Mouse (Mus musculus) T-helper 1 cell (primary cell): ENCODE data around the gene Capn5.

Experiments
- in situ Hi-C: fragments of 300-600 bp; cut with MboI, MseI; formaldehyde crosslinking; loops from one replicate; pipeline ENCODE4 v1.15.1; 2025; ENCODE audit warnings: high pct_unique_total_duplicates

Capn5 gene

GRCm38 (mm10) chr7:98176322-98177070, 1.6 kb downstream of the Capn5 start:
- in situ Hi-C loops = no loop called here

DNA sequence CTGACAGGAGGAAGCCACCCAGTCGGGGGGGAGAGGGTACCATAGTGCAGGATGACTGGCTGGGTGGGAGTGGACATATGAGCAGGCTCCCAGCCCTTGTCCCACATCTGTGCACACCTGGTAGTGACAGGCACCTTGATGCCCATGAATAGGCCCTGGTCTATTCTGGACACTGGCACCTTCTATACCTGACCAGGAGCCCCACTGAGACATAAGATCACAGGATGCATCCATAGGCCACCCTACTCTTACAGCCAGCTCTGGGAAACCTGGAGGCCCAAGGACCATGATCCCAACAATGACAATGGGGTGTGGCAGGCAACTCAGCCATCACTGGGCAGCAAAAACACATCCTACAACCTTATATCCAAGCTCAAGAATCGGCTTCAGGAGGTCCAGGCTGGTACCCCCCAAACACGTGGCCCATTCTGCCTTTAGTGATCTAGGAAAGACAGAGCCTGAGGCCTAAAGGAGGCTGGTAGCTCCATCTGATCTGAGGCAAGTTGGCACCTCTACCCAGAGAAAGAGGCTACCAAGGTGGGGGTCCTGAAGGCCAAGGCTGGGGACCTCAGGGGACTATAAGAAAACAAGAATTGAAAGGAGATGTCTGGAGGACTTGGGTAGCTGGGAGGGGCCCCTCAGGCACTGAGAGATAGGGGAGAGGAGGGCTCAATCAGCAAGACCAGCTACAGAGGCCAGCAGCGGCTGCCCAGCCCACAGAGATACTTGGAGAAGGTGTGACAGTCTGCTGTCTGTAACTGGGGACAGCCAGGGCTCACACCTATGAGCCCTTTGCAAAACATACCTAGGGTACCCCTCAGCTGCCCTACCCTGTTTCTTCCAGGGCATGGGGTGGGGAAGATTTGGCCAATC, 3.0 kb downstream of the Capn5 start:
- in situ Hi-C loops = no loop called here

DNA sequence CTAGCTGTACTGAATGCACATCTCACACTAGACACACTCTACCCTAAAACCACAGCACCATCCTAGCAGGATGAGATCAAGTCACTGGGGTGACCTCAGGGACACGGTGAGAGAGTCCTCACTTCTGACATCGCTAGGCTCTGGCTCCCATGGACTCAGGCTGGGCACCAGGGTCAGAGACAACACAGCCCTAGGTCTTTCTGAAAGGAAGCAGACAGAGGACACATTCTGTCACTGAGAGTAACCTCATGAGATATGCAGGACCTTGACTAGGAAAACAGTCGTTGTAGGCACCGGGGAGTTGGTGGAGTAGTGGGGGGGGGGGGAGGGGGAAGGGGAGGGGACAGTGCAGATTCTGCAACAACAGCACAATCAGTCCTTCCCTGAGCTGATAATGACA, 4.7 kb downstream of the Capn5 start:
- in situ Hi-C loops = no loop called here

DNA sequence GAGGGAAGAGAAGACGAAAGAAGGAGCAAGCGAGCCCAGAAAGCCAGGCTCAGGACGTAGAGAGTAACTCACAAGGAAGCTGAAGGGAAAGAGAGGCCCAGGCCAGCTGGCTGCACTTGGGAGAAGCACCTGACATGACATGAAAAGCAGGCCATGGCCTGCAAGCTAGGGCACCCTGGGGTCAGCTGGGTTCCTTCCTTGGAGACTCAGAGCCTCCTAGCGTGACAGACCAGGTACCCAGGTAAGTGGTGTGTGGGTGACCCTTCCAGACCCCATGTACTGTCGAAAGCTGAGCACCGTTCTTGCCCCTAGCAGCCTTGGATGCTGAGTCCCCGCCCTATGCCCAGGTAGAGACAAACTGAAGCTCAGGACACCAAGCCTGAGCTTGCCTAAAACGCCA, 5.4 kb downstream of the Capn5 start:
- in situ Hi-C loops = no loop called here

DNA sequence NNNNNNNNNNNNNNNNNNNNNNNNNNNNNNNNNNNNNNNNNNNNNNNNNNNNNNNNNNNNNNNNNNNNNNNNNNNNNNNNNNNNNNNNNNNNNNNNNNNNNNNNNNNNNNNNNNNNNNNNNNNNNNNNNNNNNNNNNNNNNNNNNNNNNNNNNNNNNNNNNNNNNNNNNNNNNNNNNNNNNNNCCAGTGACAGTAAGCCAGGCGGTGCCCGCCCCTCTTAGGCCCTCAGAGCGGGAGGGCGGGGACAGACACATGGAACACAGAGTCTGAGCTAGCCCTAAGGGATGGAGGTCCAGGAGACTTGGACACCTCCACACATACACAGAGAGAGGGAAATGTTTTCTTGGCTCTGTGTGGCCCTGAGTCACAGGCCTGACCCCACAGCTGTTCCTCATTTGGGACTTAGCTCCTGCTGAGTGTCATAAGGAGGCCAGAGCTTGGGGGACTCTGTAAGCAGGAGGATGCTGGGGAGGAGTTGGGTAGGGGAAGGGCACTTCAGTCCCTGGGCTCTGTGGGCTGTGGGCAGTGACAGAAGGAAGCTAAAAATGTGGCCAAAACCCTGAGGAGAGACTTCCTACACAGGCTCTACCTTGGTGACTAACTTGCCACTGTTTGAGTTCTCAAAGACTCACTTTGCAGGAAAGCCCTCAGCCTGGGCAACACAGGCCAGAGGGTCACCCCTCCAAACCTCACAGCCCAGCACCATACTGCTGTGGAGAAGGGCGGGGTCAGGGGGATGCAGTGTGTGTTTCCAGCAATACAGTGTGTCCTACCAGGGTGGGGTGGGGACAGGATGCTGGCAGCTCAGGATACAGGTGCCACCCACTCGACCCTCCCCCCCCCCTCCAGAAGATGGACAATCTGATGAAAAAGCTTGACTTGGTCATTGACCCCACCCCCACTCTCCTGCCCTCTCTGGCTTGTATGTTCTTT, 6.7 kb downstream of the Capn5 start:
- in situ Hi-C loops = no loop called here

- in situ Hi-C loops = no loop called here
These were observed 13.0 kb downstream of the Capn5 start for GRCm38 (mm10) chr7:98164999-98165528.

- in situ Hi-C loops = no loop called here
These were observed 13.6 kb downstream of the Capn5 start for GRCm38 (mm10) chr7:98164382-98164998.

DNA sequence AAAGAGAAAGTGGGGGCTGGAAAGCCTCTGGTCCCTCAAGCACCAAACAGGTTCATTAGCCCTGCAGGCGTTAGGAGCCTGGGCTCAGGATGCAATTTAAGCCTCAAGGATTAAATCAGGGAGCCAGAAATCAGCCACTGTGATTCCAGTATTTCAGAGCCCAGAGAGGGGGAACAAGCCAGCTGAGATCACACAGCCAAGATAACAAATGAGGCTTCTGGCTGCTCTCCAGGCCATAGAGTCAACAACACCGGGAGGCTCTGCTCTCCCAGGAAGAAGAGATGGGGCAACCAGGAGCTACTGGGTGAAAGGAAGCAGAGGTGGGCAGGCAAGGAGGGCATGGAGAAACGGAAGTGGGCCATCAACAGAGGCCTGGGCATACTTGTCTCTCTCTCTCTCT, 14.4 kb downstream of the Capn5 start:
- in situ Hi-C loops = no loop called here

- in situ Hi-C loops = no loop called here
These were observed 15.8 kb downstream of the Capn5 start for GRCm38 (mm10) chr7:98162239-98162638.

GRCm38 (mm10) chr7:98160041-98160740, 17.9 kb downstream of the Capn5 start:
- in situ Hi-C loops = no loop called here

DNA sequence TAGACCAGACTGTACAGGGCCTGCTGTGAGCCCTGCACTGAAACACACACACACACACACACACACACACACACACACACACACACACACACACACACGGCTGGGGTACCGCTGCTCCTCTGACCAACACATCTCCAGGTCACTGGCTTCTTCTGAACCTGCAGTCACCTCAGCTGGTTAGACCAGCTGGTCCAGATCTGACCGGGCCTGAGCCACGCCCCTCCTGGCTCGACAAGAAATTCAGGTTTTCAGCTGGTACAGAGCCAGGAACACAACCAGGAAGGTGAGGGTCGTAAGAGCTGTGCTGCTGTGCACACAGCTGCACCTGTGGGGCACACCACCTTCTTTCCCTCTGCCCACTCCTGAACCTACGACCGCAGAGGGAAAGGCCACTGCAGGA, 19.6 kb downstream of the Capn5 start:
- in situ Hi-C loops = no loop called here

DNA sequence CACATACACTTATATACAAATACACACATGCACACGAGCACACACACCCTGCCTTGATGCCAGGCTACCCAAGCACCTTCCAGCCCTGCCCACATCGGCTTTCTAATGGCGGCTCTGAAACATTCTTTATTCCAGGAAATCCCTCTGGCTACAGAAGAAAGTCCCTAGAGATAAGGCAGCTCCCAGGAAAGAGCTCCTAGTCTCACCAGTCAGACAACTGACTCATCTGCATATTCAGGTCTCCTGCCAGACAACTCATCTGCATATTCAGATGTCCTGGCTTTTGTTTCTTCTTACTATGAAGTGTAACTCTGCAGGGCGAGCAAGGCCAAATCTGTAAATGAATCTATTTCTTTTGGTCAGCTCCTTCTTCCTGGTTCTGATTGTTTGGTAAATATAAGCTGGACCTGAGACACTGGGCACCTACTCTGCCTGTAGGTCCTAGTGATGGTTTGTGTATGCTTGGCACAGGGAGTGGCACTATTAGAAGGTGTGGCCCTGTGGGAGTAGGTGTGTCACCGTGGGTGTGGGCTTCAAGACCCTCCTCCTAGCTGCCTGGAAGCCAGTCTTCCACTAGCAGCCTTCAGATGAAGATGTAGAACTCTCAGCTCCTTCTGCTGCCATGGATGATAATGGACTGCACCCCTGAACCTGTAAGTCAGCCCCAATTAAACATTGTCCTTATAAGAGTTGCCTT, 20.3 kb downstream of the Capn5 start:
- in situ Hi-C loops = no loop called here

- in situ Hi-C loops = no loop called here
These were observed 21.8 kb downstream of the Capn5 start for GRCm38 (mm10) chr7:98156280-98156665.

- in situ Hi-C loops = no loop called here
These were observed 22.4 kb downstream of the Capn5 start for GRCm38 (mm10) chr7:98155546-98156279.

GRCm38 (mm10) chr7:98153892-98154291, 24.2 kb downstream of the Capn5 start:
- in situ Hi-C loops = no loop called here

DNA sequence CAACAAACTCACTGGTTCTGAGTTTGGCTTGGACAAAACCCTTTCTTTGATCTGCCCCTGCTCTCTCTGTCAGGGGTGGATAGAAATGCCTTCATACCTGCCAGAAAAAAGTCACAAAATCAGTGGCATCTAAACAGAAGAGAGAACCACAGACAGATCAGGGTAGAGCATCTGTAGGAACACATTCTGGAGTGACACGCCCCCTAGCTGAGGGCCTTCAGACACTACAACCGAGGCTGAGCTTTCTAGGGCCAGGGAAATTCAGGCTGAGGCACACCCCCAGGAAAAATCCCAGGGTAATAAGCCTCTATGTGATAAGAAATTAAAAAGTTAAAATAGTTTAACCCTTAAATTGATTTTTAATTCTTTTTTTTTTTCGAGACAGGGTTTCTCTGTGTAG, 24.7 kb downstream of the Capn5 start:
- in situ Hi-C loops = no loop called here

- in situ Hi-C loops = no loop called here
These were observed 25.7 kb downstream of the Capn5 start for GRCm38 (mm10) chr7:98152400-98152799.

DNA sequence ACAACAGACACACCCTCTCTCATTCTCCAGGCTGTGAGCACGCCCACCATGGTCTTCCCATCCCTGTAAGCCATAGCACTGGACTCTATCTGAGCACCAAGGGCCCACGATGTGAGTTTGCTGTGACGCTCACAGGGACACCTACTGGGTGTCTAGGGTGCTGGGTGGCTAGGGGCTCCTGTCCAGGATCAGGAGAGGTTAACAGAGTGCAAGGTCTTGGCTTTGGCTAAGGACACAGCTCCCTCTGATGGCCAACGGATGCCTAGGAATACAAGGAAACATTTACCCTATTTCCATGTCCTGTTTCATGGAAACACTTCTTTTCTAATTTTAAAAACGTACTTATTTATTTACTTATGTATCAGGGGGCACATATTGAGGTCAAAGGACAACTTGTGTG, 27.5 kb downstream of the Capn5 start:
- in situ Hi-C loops = no loop called here

DNA sequence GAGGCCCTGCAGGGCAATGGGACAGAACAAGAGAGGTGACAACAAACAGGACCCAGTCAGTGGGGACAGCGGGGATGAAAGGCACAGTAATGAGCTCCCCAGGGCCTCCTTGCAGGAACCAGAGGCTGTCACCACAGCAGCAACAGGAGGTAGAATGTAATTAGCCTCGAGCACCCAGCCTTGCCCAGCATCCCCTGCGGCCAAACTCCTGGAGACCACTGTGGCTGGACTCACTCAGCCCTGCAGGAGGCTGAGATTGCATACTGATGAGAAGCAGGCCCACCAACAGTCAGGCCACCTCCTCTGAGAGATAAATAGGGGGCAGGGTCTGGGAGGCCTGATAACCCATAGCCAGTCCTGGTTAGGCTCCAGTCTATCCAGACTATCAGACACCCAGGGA, 28.3 kb downstream of the Capn5 start:
- in situ Hi-C loops = no loop called here
